Mouse (Mus musculus) thymus, postnatal 25 days (tissue): Measurements from ENCODE around the gene Krt18.
A peak's percentile ranks its signal among the peaks of the same experiment; 100 is the strongest.
"Not testable (repeated sequence)": the region's sequence is repeated elsewhere in the genome, so short reads cannot be mapped to it uniquely, and the experiment has no call there.

ENCODE experiments used
- DNase-seq: peaks from one replicate; pipeline ENCODE4 v3.0.0; 2022

Gene Krt18

GRCm38 (mm10) chr15:102070476-102071467 is 42.8 kb downstream of the Krt18 start:
- no peak for DNase-seq

- DNase-seq = no peak
Observed at GRCm38 (mm10) chr15:102072963-102073558, 45.1 kb downstream of the Krt18 start.

- DNase-seq = peak; percentile 98
Observed at GRCm38 (mm10) chr15:102073559-102074069, 45.6 kb downstream of the Krt18 start, which contains the start of gene Eif4b. Gene Eif4b, plus strand, starts transcription at chr15:102073773.

GRCm38 (mm10) chr15:102074070-102074731 is 46.2 kb downstream of the Krt18 start:
- DNase-seq = peak; percentile 67

- DNase-seq = no peak
Observed at GRCm38 (mm10) chr15:102074876-102075585, 47.1 kb downstream of the Krt18 start.

- DNase-seq = no peak
Observed at GRCm38 (mm10) chr15:102077111-102077677, 49.2 kb downstream of the Krt18 start.

GRCm38 (mm10) chr15:102079221-102079620 is 51.2 kb downstream of the Krt18 start:
- DNase-seq = no peak

GRCm38 (mm10) chr15:102079924-102080323 is 51.9 kb downstream of the Krt18 start:
- DNase-seq = not testable (repeated sequence)

GRCm38 (mm10) chr15:102080429-102080828 is 52.4 kb downstream of the Krt18 start:
- no peak for DNase-seq
